Mouse (Mus musculus) right cerebral cortex, adult 2 months (tissue): ENCODE measurements around the gene Armc10.
"Not testable (repeated sequence)": the region's sequence is repeated elsewhere in the genome, so short reads cannot be mapped to it uniquely, and the experiment has no call there.

ENCODE experiments used
- DNase-seq, 2 experiments: peaks; one replicate each; pipeline ENCODE4 v3.0.0; 2021 to 2022; ENCODE audit warnings: low spot score in 2 of 2

The Armc10 gene

GRCm38 (mm10) chr5:21702873-21703475 lies 57.4 kb downstream of the Armc10 start:
- no peak for DNase-seq

DNA sequence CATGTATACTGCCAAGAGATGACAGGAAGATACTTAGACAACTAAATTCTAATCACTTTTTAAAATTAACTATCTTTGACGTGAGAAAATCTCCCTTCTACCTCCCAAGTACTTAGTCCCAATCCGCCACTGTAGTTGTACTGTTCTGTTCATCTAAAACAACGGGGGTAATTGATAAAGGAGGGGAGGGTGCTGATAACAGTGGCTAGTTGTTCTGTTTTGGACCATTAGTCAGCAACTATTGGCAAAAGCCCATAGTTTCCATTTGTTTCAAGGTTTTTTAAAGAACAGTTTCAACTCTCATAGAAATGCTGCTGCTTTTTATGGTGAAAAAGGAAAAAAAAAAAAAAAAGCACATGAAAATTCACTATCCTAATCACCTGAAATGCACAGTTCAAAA lies 58.1 kb downstream of the Armc10 start:
- no peak for DNase-seq

DNA sequence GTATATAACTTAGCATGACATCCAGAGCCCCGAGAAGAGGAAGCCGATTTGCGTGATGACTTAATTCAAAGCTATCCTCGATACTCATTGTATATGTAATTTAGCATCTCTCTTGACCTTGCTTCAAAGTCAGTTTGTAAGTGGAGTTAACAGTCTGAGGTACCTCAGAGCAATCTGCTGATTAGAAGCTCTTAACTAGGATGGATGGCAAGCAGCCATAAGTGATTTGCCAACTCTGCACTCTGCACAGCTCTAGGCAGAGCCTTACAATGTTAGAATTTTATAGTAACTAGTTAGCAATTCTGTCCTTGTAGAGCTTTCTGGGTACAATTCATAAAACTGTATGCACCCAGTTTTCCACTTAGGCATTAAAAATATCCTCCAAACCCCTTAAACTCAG lies 60.9 kb downstream of the Armc10 start:
- DNase-seq = no peak

DNA sequence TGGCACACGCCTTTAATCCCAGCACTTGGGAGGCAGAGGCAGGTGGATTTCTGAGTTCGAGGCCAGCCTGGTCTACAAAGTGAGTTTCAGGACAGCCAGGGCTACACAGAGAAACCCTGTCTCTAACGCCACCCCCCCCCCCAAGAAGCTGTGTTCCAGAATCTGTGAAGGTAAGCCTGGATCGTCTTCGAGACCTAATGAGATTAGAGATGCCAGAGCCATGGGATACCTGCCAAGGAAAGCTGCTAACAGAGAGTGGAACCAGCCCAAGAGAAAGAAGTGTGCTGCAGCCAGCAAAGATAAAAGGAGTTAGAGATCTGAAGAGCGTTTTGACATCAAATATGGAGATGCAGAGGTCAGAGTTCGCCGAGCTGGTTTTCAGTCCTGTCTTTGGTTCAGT lies 62.4 kb downstream of the Armc10 start:
- DNase-seq = not testable (repeated sequence)
